Mouse (Mus musculus): ENCODE measurements at regions not wholly inside any gene's neighbourhood (a gene's known extent, or its start where the extent isn't known, plus 50 kb on each side); places are given as distances from the start of the nearest gene placed in this dataset.

- ATAC-seq (ENCODE audit: insufficient number of reproducible peaks, low FRiP score), result no peak
- H3K27me3 ChIP-seq (replicated peaks), result no peaks in the 10 kb centered on the region
- H3K4me3 ChIP-seq, result no peak overlapping the region
- H3K4me2 ChIP-seq, result no peak overlapping the region
- no peaks in the 10 kb centered on the region for H3K9me3 ChIP-seq (replicated peaks)
- H3K9ac ChIP-seq, result no peak overlapping the region
- H3K36me3 ChIP-seq, result no peaks in the 10 kb centered on the region
- H3K27ac ChIP-seq (ENCODE audit: poor library complexity, severe bottlenecking), result no peak overlapping the region
- H3K4me1 ChIP-seq (replicated peaks), result peaks cover 8% of the 10 kb centered on the region
These were observed 292.0 kb upstream of the Pitrm1 start for GRCm38 (mm10) chr13:6255728-6256496.

- Histone ChIP-seq H3K27me3 (replicated peaks) (no peaks in the 10 kb centered on the region), H3K4me1 (replicated peaks) (no peaks in the 10 kb centered on the region), H3K36me3 (no peaks in the 10 kb centered on the region), H3K4me3 (no peak overlapping the region), H3K9ac (no peak overlapping the region), H3K9me3 (replicated peaks) (no peaks in the 10 kb centered on the region), H3K27ac (ENCODE audit: poor library complexity, severe bottlenecking) (no peak overlapping the region), H3K4me2 (no peak overlapping the region)
- 68% methylated on average over 1 of the region's 1 CpGs for WGBS
- ATAC-seq (ENCODE audit: insufficient number of reproducible peaks, low FRiP score), result no peak
These were observed 289.5 kb upstream of the Pitrm1 start for GRCm38 (mm10) chr13:6258456-6258855.

GRCm38 (mm10) chr13:6260321-6260865 lies 287.6 kb upstream of the Pitrm1 start:
- H3K4me2 ChIP-seq, result no peak overlapping the region
- H3K4me3 ChIP-seq, result no peak overlapping the region
- H3K4me1 ChIP-seq (replicated peaks), result no peaks in the 10 kb centered on the region
- 79% methylated on average over 3 of the region's 3 CpGs for WGBS
- no peaks in the 10 kb centered on the region for H3K9me3 ChIP-seq (replicated peaks)
- no peak overlapping the region for H3K27ac ChIP-seq (ENCODE audit: poor library complexity, severe bottlenecking)
- no peak for ATAC-seq (ENCODE audit: insufficient number of reproducible peaks, low FRiP score)
- H3K36me3 ChIP-seq, result no peaks in the 10 kb centered on the region
- no peaks in the 10 kb centered on the region for H3K27me3 ChIP-seq (replicated peaks)
- no peak overlapping the region for H3K9ac ChIP-seq

- H3K9me3 ChIP-seq (replicated peaks), result no peaks in the 10 kb centered on the region
- H3K27me3 ChIP-seq (replicated peaks), result no peaks in the 10 kb centered on the region
- H3K36me3 ChIP-seq, result no peaks in the 10 kb centered on the region
- H3K9ac ChIP-seq, result no peak overlapping the region
- no peaks in the 10 kb centered on the region for H3K4me1 ChIP-seq (replicated peaks)
- no peak overlapping the region for H3K4me3 ChIP-seq
- no peak overlapping the region for H3K4me2 ChIP-seq
- 74% methylated on average over 4 of the region's 4 CpGs for WGBS
- ATAC-seq (ENCODE audit: insufficient number of reproducible peaks, low FRiP score), result no peak
- no peak overlapping the region for H3K27ac ChIP-seq (ENCODE audit: poor library complexity, severe bottlenecking)
These were observed 286.5 kb upstream of the Pitrm1 start for GRCm38 (mm10) chr13:6261458-6261857.

GRCm38 (mm10) chr13:6270546-6270945 lies 277.4 kb upstream of the Pitrm1 start:
- Histone ChIP-seq H3K4me3 (no peak overlapping the region), H3K9me3 (replicated peaks) (no peaks in the 10 kb centered on the region), H3K27ac (ENCODE audit: poor library complexity, severe bottlenecking) (no peak overlapping the region), H3K36me3 (no peaks in the 10 kb centered on the region), H3K4me2 (no peak overlapping the region), H3K9ac (no peak overlapping the region), H3K4me1 (replicated peaks) (no peaks in the 10 kb centered on the region; the same call in 1 of the 2 replicates), H3K27me3 (replicated peaks) (no peaks in the 10 kb centered on the region)
- no peak for ATAC-seq (ENCODE audit: insufficient number of reproducible peaks, low FRiP score)
- WGBS, result 73% methylated on average over 1 of the region's 1 CpGs

GRCm38 (mm10) chr13:6272932-6273331 lies 275.0 kb upstream of the Pitrm1 start:
- Histone ChIP-seq H3K4me2 (no peak overlapping the region), H3K4me3 (no peak overlapping the region), H3K27ac (ENCODE audit: poor library complexity, severe bottlenecking) (no peak overlapping the region), H3K9ac (no peak overlapping the region), H3K27me3 (replicated peaks) (no peaks in the 10 kb centered on the region), H3K9me3 (replicated peaks) (no peaks in the 10 kb centered on the region), H3K4me1 (replicated peaks) (no peaks in the 10 kb centered on the region; the same call in 1 of the 2 replicates), H3K36me3 (no peaks in the 10 kb centered on the region)
- WGBS, result 52% methylated on average over 1 of the region's 1 CpGs
- no peak for ATAC-seq (ENCODE audit: insufficient number of reproducible peaks, low FRiP score)

- Histone ChIP-seq H3K9me3 (replicated peaks) (no peaks in the 10 kb centered on the region), H3K4me2 (no peak overlapping the region), H3K27me3 (replicated peaks) (no peaks in the 10 kb centered on the region), H3K27ac (ENCODE audit: poor library complexity, severe bottlenecking) (no peak overlapping the region), H3K9ac (no peak overlapping the region), H3K36me3 (no peaks in the 10 kb centered on the region), H3K4me1 (replicated peaks) (no peaks in the 10 kb centered on the region; the same call in 1 of the 2 replicates), H3K4me3 (no peak overlapping the region)
- 96% methylated on average over 1 of the region's 1 CpGs for WGBS
- no peak for ATAC-seq (ENCODE audit: insufficient number of reproducible peaks, low FRiP score)
These were observed 267.9 kb upstream of the Pitrm1 start for GRCm38 (mm10) chr13:6280073-6280472.

- Histone ChIP-seq H3K36me3 (no peaks in the 10 kb centered on the region), H3K4me3 (no peak overlapping the region), H3K27me3 (replicated peaks) (no peaks in the 10 kb centered on the region), H3K27ac (ENCODE audit: poor library complexity, severe bottlenecking) (no peak overlapping the region), H3K4me1 (replicated peaks) (no peaks in the 10 kb centered on the region), H3K4me2 (no peak overlapping the region), H3K9ac (no peak overlapping the region), H3K9me3 (replicated peaks) (no peaks in the 10 kb centered on the region)
- 82% methylated on average over 6 of the region's 6 CpGs for WGBS
- ATAC-seq (ENCODE audit: insufficient number of reproducible peaks, low FRiP score), result no peak
These were observed 259.8 kb upstream of the Pitrm1 start for GRCm38 (mm10) chr13:6288109-6288508.

GRCm38 (mm10) chr13:6292098-6292497 lies 255.9 kb upstream of the Pitrm1 start:
- WGBS, result 44% methylated on average over 3 of the region's 3 CpGs
- H3K27ac ChIP-seq (ENCODE audit: poor library complexity, severe bottlenecking), result no peak overlapping the region
- no peak for ATAC-seq (ENCODE audit: insufficient number of reproducible peaks, low FRiP score)
- no peak overlapping the region for H3K9ac ChIP-seq
- H3K4me1 ChIP-seq (replicated peaks), result 0 out of 2 replicates have a peak, but pooled peaks cover 4% of the 10 kb centered on the region
- no peaks in the 10 kb centered on the region for H3K27me3 ChIP-seq (replicated peaks)
- no peaks in the 10 kb centered on the region for H3K9me3 ChIP-seq (replicated peaks)
- no peak overlapping the region for H3K4me2 ChIP-seq
- no peak overlapping the region for H3K4me3 ChIP-seq
- H3K36me3 ChIP-seq, result no peaks in the 10 kb centered on the region

GRCm38 (mm10) chr13:6305718-6306117 lies 242.2 kb upstream of the Pitrm1 start:
- no peaks in the 10 kb centered on the region for H3K27me3 ChIP-seq (replicated peaks)

GRCm38 (mm10) chr13:6306616-6306988 lies 241.3 kb upstream of the Pitrm1 start:
- 75% methylated on average over 4 of the region's 4 CpGs for WGBS

More at GRCm38 (mm10) chr13:6305718-6306117, 242.2 kb upstream of the Pitrm1 start:
- Histone ChIP-seq H3K4me1 (replicated peaks) (peaks cover 5% of the 10 kb centered on the region), H3K9me3 (replicated peaks) (no peaks in the 10 kb centered on the region), H3K4me2 (no peak overlapping the region), H3K9ac (no peak overlapping the region), H3K27ac (ENCODE audit: poor library complexity, severe bottlenecking) (no peak overlapping the region), H3K4me3 (no peak overlapping the region), H3K36me3 (no peaks in the 10 kb centered on the region)
- ATAC-seq (ENCODE audit: insufficient number of reproducible peaks, low FRiP score), result no peak

More at GRCm38 (mm10) chr13:6306616-6306988, 241.3 kb upstream of the Pitrm1 start:
- H3K4me1 ChIP-seq (replicated peaks), result peaks cover 5% of the 10 kb centered on the region
- H3K4me2 ChIP-seq, result no peak overlapping the region
- no peak overlapping the region for H3K9ac ChIP-seq
- H3K27ac ChIP-seq (ENCODE audit: poor library complexity, severe bottlenecking), result no peak overlapping the region
- H3K36me3 ChIP-seq, result no peaks in the 10 kb centered on the region
- no peak for ATAC-seq (ENCODE audit: insufficient number of reproducible peaks, low FRiP score)
- no peaks in the 10 kb centered on the region for H3K9me3 ChIP-seq (replicated peaks)
- no peaks in the 10 kb centered on the region for H3K27me3 ChIP-seq (replicated peaks)
- H3K4me3 ChIP-seq, result no peak overlapping the region

All from heart, embryonic 12.5 days (tissue).